Mouse (Mus musculus): Measurements from ENCODE around the gene Tmem87b.
A peak's percentile ranks its signal among the peaks of the same experiment; 100 is the strongest.

Gene Tmem87b

GRCm38 (mm10) chr2:128892180-128892721 is 74.3 kb downstream of the Tmem87b start:
- peak; percentile 20 for DNase-seq

- no peak for DNase-seq
Observed at GRCm38 (mm10) chr2:128902843-128903242, 84.9 kb downstream of the Tmem87b start.

GRCm38 (mm10) chr2:128903661-128904060 is 85.7 kb downstream of the Tmem87b start:
- DNase-seq: no peak
